Mouse (Mus musculus) embryonic facial prominence, embryonic 12.5 days (tissue): ENCODE data around the gene Tmem184c. TPM values are rescaled to one million over a fixed set of nuclear protein-coding genes. Genes with fewer than 3 reads are reported as not detected.

ENCODE experiments used
- ATAC-seq: fragments of 200-750 bp; cut with Nextera tagmentation; 2 replicates; pipeline ENCODE4 v1.8.0; 2017; ENCODE audit not compliant: insufficient number of reproducible peaks, insufficient read depth, low FRiP score, low TSS enrichment
- H3K27ac ChIP-seq: fragments of 300-500 bp; sonication (generic); 2 replicates; pipeline ENCODE4 v1.5.1; 2016; ENCODE audit warnings: mild to moderate bottlenecking
- H3K27me3 ChIP-seq: fragments of 300-500 bp; sonication (generic); 2 replicates; pipeline ENCODE4 v1.6.1; 2016; ENCODE audit warnings: mild to moderate bottlenecking, moderate library complexity
- H3K36me3 ChIP-seq: fragments of 300-500 bp; sonication (generic); 2 replicates; pipeline ENCODE4 v1.6.1; 2016; ENCODE audit warnings: mild to moderate bottlenecking
- H3K4me1 ChIP-seq: fragments of 300-500 bp; sonication (generic); 2 replicates; pipeline ENCODE4 v1.6.1; 2016
- H3K4me2 ChIP-seq: fragments of 300-500 bp; sonication (generic); replicated peaks from 2 replicates; pipeline ENCODE4 v1.6.1; 2016; ENCODE audit warnings: mild to moderate bottlenecking, moderate library complexity
- H3K4me3 ChIP-seq: fragments of 300-500 bp; sonication (generic); 2 replicates; pipeline ENCODE4 v1.5.1; 2016; ENCODE audit warnings: mild to moderate bottlenecking
- H3K9ac ChIP-seq: fragments of 300-500 bp; sonication (generic); 2 replicates; pipeline ENCODE4 v1.6.1; 2016; ENCODE audit warnings: mild to moderate bottlenecking, moderate library complexity
- H3K9me3 ChIP-seq: fragments of 300-500 bp; sonication (generic); 2 replicates; pipeline ENCODE4 v1.6.1; 2016; ENCODE audit warnings: mild to moderate bottlenecking, moderate library complexity
- WGBS: fragments of 180-500 bp; shearing (Covaris S2); methylation state at CpG from one replicate; pipeline ENCODE4 v1.1.7; 2016; 5-methylcytosine and 5-hydroxymethylcytosine counted together
- polyA plus RNA-seq: library from polyadenylated mRNA; unstranded; fragments of >200 nt; fragmentation: Nextera tagmentation; extraction: Ambion mirVana; gene quantifications from 2 replicates; pipeline ENCODE4 v1.2.1, GENCODE M21; 2016

Tmem184c gene
- polyA plus RNA-seq, 1 experiment from 2014 or later = 48.3 TPM

DNA sequence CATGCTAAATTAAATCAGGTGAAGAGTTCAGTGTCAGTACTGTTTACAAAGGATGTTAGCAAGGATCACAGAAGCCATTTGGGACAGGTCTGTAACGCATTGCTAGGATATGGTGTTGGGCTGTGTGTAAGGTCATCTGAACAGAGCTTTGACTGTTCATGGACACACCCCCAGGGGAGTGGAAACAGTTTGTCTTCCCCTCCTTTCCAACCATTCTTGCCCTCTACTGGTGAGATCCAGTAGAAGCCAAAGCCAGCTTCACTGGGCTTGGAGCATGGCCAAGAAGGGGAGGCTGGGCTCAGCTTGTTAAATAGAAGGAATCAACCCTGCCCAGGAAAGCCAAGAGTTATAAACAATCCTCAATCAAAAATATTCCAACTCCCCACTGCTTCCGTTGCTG, 7.4 kb upstream of the Tmem184c start:
- no peak overlapping the region for H3K4me2 ChIP-seq
- no peak overlapping the region for H3K27ac ChIP-seq
- H3K9ac ChIP-seq = no peak overlapping the region
- no peak for ATAC-seq
- no peaks in the 10 kb centered on the region for H3K9me3 ChIP-seq
- no peaks in the 10 kb centered on the region for H3K36me3 ChIP-seq
- WGBS = 58% methylated on average over 2 of the region's 2 CpGs
- no peaks in the 10 kb centered on the region for H3K4me1 ChIP-seq
- H3K27me3 ChIP-seq = no peaks in the 10 kb centered on the region
- H3K4me3 ChIP-seq = no peak overlapping the region

DNA sequence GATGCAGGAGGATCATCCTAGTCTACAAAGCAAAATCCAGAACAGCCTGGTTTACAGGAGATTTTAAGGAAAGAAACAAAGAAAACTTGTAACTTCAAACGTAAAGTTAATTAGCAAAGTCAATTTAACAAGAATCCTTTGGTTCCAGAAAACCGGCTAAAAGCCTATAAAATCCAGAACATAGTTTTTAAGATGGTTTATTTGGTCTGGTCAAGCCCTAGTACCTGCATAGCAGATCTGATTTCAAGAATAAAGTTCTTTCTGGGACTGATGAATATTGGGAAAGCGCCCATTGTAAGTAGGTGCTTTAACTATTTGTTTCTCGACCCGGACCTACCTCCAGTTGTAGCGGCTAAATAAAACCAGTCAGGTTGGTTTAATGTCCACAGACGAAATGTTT, 877 bp downstream of the Tmem184c start:
- 10% methylated on average over 7 of the region's 7 CpGs for WGBS
- Histone ChIP-seq H3K4me1 (peaks cover 5% of the 10 kb centered on the region; the same call in 1 of the 2 replicates), H3K27me3 (no peaks in the 10 kb centered on the region), H3K4me2 (peak overlapping the region; percentile 75), H3K9ac (peak overlapping the region; percentile 63), H3K4me3 (peak overlapping the region; percentile 86), H3K9me3 (no peaks in the 10 kb centered on the region), H3K27ac (no peak overlapping the region), H3K36me3 (peaks cover 7% of the 10 kb centered on the region; the same call in 1 of the 2 replicates)
- ATAC-seq = no peak

DNA sequence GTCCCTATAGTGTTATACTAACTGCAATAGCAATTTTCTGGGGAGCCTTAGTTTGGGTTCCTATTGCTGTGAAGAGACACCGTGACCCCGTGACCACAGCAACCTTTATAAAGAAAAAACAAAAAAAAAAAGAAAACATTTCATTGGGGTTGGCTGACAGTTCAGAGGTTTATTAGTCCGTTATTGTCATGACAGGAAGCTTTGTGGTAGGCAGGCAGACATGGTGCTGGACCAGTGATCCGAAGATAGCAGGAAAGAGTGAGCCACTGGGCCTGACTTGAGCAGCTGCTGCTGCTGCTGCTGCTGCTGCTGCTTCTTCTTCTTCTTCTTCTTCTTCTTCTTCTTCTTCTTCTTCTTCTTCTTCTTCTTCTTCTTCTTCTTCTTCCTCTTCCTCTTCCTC, 26.3 kb downstream of the Tmem184c start:
- no peak overlapping the region for H3K9ac ChIP-seq
- H3K4me3 ChIP-seq = no peak overlapping the region
- H3K36me3 ChIP-seq = peaks cover 25% of the 10 kb centered on the region
- H3K4me1 ChIP-seq = no peaks in the 10 kb centered on the region
- 85% methylated on average over 4 of the region's 4 CpGs for WGBS
- no peak for ATAC-seq
- no peaks in the 10 kb centered on the region for H3K9me3 ChIP-seq
- H3K4me2 ChIP-seq = no peak overlapping the region
- H3K27me3 ChIP-seq = no peaks in the 10 kb centered on the region
- H3K27ac ChIP-seq = no peak overlapping the region

DNA sequence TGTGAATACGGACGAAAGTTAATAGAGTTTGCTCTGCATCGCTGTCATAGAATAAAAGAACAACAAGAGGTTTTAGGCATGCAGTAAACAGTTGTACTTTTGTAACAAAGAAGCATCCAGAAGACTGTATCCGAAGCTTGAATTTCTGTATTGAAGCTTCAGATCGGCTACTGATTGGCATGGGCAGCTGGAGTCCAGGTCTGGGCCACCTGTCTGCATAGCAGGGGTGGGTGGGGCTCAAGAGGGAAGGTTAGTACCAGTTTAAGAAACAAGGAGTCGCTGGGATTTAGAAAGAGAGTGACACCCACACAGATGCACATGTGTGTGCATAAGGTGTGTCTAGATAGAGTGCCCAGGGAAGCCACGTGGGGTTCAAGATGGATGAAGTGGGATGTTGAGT, 32.8 kb downstream of the Tmem184c start:
- ATAC-seq = no peak
- Histone ChIP-seq H3K27ac (no peak overlapping the region), H3K4me1 (no peaks in the 10 kb centered on the region), H3K27me3 (no peaks in the 10 kb centered on the region), H3K4me2 (no peak overlapping the region), H3K4me3 (no peak overlapping the region), H3K36me3 (peaks cover 52% of the 10 kb centered on the region), H3K9ac (no peak overlapping the region), H3K9me3 (no peaks in the 10 kb centered on the region)
- 93% methylated on average over 7 of the region's 7 CpGs for WGBS

DNA sequence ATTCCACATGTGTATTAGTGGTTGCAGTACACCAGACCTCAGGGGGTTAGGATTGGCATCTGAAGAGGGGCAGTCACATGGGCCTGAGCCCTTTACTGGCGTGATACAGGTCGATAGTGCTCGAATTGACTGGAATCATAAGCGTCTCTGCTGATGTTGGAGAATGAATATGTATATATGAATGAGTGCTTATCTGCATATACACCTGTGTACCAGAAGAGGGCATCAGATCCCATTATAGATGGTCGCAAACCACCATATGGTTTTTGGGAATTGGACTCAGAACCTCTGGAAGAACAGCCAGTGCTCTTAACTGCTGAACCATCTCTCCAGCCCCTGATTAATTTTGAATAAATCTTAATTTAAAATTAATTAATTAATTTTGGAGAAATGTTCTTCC, 36.3 kb downstream of the Tmem184c start:
- H3K36me3 ChIP-seq = peaks cover 40% of the 10 kb centered on the region

DNA sequence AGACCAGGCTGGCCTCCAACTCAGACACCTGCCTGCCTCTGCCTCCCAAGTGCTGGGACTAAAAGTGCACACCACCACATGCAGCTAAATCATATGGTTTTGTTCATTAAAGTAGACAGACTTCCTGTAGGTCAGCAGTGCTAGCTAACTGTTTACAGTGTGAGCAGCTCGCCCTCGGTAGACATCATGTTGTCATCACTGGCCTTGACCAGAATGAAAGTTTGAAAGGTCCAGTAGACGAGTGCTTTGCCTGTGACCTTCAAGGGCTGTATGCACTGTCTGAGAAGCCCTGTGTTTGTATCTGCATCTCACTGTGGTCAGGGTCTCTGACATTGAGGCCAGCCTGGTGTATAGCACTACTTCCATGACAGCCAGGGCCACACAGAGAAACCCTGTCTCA, 49.1 kb downstream of the Tmem184c start:
- Histone ChIP-seq H3K27ac (no peak overlapping the region), H3K4me2 (no peak overlapping the region), H3K4me1 (no peaks in the 10 kb centered on the region), H3K4me3 (no peak overlapping the region), H3K36me3 (peaks cover 70% of the 10 kb centered on the region), H3K9me3 (no peaks in the 10 kb centered on the region), H3K27me3 (no peaks in the 10 kb centered on the region), H3K9ac (no peak overlapping the region)
- 84% methylated on average over 3 of the region's 3 CpGs for WGBS
- ATAC-seq = no peak

More for the DNA sequence above, 36.3 kb downstream of the Tmem184c start:
- no peak overlapping the region for H3K9ac ChIP-seq
- WGBS = 83% methylated on average over 5 of the region's 5 CpGs
- ATAC-seq = no peak
- no peak overlapping the region for H3K4me2 ChIP-seq
- no peak overlapping the region for H3K4me3 ChIP-seq
- no peak overlapping the region for H3K27ac ChIP-seq
- no peaks in the 10 kb centered on the region for H3K4me1 ChIP-seq
- H3K27me3 ChIP-seq = no peaks in the 10 kb centered on the region
- H3K9me3 ChIP-seq = no peaks in the 10 kb centered on the region

DNA sequence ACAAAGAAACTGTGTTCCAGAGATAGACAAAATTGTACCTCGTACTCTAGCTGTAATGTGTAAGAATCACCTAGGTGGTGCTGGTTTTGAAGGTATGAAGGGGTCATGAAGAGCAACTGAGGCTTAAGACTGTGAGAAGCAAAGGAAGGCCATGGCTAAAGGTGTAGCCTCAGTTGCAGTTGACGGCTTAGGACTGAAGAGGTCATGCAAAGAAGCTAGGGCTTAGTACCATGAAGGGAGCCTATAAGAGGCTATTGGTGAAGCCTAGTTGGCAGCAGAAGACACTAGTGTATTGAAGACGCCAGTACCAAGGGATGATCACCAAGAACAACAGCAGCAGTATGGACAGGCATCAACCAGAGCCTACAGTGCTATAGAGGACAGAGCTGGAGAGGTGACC, 58.0 kb downstream of the Tmem184c start:
- ATAC-seq = no peak
- Histone ChIP-seq H3K4me3 (no peak overlapping the region), H3K27ac (no peak overlapping the region), H3K4me1 (peaks cover 5% of the 10 kb centered on the region; the same call in 1 of the 2 replicates), H3K4me2 (no peak overlapping the region), H3K9ac (no peak overlapping the region), H3K36me3 (peaks cover 48% of the 10 kb centered on the region), H3K27me3 (no peaks in the 10 kb centered on the region), H3K9me3 (peaks cover 4% of the 10 kb centered on the region; the same call in 1 of the 2 replicates)
- WGBS = 94% methylated on average over 3 of the region's 3 CpGs

DNA sequence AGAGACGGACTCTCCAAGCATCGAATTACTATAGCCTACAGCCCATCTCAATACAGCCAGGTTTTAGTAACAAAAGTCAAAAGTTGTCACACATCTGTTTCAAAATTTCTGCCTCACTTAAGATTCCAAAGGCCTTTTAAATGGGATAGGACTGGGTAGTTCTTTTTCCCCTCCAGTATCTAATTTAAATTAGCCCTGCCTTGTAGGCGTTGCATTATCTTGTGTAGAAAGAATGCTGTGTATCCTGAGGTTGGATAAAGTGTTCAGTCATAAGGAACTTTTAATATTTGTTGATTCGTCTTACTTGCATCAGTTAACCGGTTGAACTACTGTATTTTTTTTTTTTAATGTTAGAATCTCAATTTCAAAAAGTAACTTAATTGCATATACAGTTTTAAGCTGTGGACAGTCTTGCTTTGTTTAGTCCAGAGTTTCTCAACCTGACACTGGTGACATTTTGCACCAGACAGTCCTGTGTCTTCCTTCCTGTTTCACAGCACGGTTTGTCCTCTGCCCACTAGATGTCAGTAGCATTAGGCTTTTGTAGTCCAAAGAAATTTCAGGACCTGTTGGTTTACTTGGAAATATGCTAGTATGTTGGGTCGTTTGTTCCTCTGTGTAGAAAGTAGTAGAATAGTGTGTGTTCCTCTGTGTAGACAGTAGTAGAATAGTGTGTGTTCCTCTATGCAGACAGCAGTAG, 60.5 kb downstream of the Tmem184c start:
- H3K9ac ChIP-seq = peak overlapping the region; percentile 80
- no peak for ATAC-seq
- H3K4me1 ChIP-seq = peaks cover 5% of the 10 kb centered on the region; the same call in 1 of the 2 replicates
- no peaks in the 10 kb centered on the region for H3K27me3 ChIP-seq
- H3K27ac ChIP-seq = peak overlapping the region; percentile 79; the same call in 1 of the 2 replicates
- peak overlapping the region; percentile 71 for H3K4me2 ChIP-seq
- H3K9me3 ChIP-seq = peaks cover 4% of the 10 kb centered on the region; the same call in 1 of the 2 replicates
- H3K4me3 ChIP-seq = peak overlapping the region; percentile 72
- H3K36me3 ChIP-seq = peaks cover 27% of the 10 kb centered on the region
- WGBS = 29% methylated on average over 7 of the region's 7 CpGs

DNA sequence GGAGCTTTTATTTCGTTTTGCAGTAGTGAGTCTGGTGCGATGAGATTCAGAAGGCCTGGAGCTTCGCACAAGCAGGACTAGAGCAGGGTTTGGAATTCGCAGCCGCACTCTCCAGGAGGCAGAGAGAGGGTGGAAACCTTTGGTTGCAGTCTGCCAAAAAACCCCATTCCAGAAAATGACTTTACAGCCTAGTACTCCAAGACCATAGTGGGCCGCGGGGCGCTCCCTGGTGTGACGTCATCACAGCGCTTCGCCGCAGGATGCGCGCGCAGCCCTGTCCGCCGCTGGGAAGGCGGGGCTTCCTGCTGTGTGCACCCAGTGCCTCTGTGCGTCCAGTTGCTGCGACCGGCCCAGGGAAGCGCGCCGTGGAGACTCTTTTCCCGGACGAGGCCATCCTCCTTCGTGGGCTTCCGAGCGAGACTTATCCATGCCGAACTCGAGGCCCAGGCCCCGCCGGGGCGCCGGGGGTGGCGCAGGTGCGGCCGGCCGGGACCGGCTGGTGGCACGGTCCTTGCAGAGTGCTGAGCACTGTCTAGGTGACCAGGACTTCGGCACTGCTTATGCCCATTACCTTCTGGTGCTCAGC, 61.3 kb downstream of the Tmem184c start, which contains the start of gene Prmt9:
Gene Prmt9, plus strand, starts transcription at position 277 of the 586 bp plus-strand sequence.
- Histone ChIP-seq H3K9ac (peak within 1 kb of the TSS; percentile 80), H3K27me3 (no peaks in the 10 kb centered on the region), H3K27ac (peak within 1 kb of the TSS; percentile 79), H3K4me3 (peak within 1 kb of the TSS; percentile 72), H3K4me2 (peak within 1 kb of the TSS; percentile 71), H3K36me3 (peaks cover 22% of the 10 kb centered on the region), H3K4me1 (peaks cover 5% of the 10 kb centered on the region; the same call in 1 of the 2 replicates), H3K9me3 (peaks cover 4% of the 10 kb centered on the region; the same call in 1 of the 2 replicates)
- ATAC-seq = peak; percentile 89
- WGBS = 4% methylated on average over 42 of the region's 42 CpGs

Other genes with a start within 250 kb of the Tmem184c start
- gene Arhgap10, start 92.7 kb downstream of the Tmem184c start, polyA plus RNA-seq = 24.3 and 24.8 TPM in 2 replicates
- gene Prmt9, start 61.3 kb downstream of the Tmem184c start, polyA plus RNA-seq = 25.0 and 25.7 TPM in 2 replicates
- gene Ednra, start 113.8 kb upstream of the Tmem184c start, polyA plus RNA-seq = 48.0 and 51.8 TPM in 2 replicates